ENCODE assay signal across 8 mouse cellular contexts in genomic region chr8:122793375-122794174, GRCm38 (mm10). TPM values are rescaled to one million over a fixed set of nuclear protein-coding genes. Genes with fewer than 3 reads are reported as not detected.
DNase-seq lines count a peak whose midpoint lies in the region; ATAC-seq and TF ChIP-seq lines count a peak whose summit lies in the region.

No protein-coding gene starts in this region.

- H3K9me3 ChIP-seq in intestine, postnatal 0 days (ENCODE audit: control insufficient read depth), result no peaks in the 10 kb centered on the region
- no peaks in the 10 kb centered on the region for H3K9me3 ChIP-seq in neural tube, embryonic 14.5 days (ENCODE audit: control insufficient read depth, low read length)

- no peak overlapping the region for H3K9ac ChIP-seq in intestine, postnatal 0 days (ENCODE audit: low read depth, low read length)
- no peak overlapping the region; the same call in 1 of the 2 replicates for H3K9ac ChIP-seq in neural tube, embryonic 14.5 days (replicated peaks; ENCODE audit: low read depth, low read length)

- no peak for ATAC-seq in intestine, postnatal 0 days
- ATAC-seq in neural tube, embryonic 14.5 days (ENCODE audit: low read depth), result peak; percentile 72; the same call in 1 of the 2 replicates
- ATAC-seq in megakaryocyte, adult 5-6 weeks (ENCODE audit: poor library complexity, severe bottlenecking), result no peak

- H3K36me3 ChIP-seq in intestine, postnatal 0 days (ENCODE audit: control insufficient read depth, insufficient read depth), result peaks cover 17% of the 10 kb centered on the region
- H3K36me3 ChIP-seq in neural tube, embryonic 14.5 days (ENCODE audit: control insufficient read depth, insufficient read depth, low read length), result no peaks in the 10 kb centered on the region

- H3K27ac ChIP-seq in intestine, postnatal 0 days (ENCODE audit: low read depth, low read length), result no peak overlapping the region
- H3K27ac ChIP-seq in neural tube, embryonic 14.5 days (ENCODE audit: low read depth, low read length), result peak overlapping the region; percentile 82

- H3K4me1 ChIP-seq in intestine, postnatal 0 days (replicated peaks; ENCODE audit: control insufficient read depth, insufficient read depth, low read length), result no peaks in the 10 kb centered on the region; the same call in 1 of the 2 replicates
- peaks cover 12% of the 10 kb centered on the region; the same call in 1 of the 2 replicates for H3K4me1 ChIP-seq in neural tube, embryonic 14.5 days (ENCODE audit: control insufficient read depth, insufficient read depth, low read length)

- no peak overlapping the region for H3K4me3 ChIP-seq in intestine, postnatal 0 days (ENCODE audit: low read depth, low read length)
- no peak overlapping the region for H3K4me3 ChIP-seq in neural tube, embryonic 14.5 days (ENCODE audit: low read depth, low read length)

- TF ChIP-seq CTCF in intestine, postnatal 0 days (IDR thresholded peaks at IDR 0.05; ENCODE audit: low read depth), result peak; percentile 47

- peak; percentile 54 for DNase-seq in adrenal gland, postnatal 14 days
- DNase-seq in adrenal gland, adult 2 months, result no peak
- peak; percentile 43 for DNase-seq in right cerebral cortex, postnatal 4 days
- DNase-seq in right cerebral cortex, adult 18-20 months, result no peak
- DNase-seq in retina, embryonic 14.5 days (ENCODE audit: low spot score), result no peak

- no peak overlapping the region for H3K4me2 ChIP-seq in intestine, postnatal 0 days (replicated peaks; ENCODE audit: low read depth)
- H3K4me2 ChIP-seq in neural tube, embryonic 14.5 days (ENCODE audit: low read depth, low read length), result no peak overlapping the region

- 68% methylated on average over 18 of the region's 18 CpGs for WGBS in intestine, postnatal 0 days
- 35% methylated on average over 18 of the region's 18 CpGs for WGBS in neural tube, embryonic 14.5 days

- H3K27me3 ChIP-seq in intestine, postnatal 0 days (replicated peaks; ENCODE audit: control insufficient read depth, insufficient read depth, low read length), result no peaks in the 10 kb centered on the region
- H3K27me3 ChIP-seq in neural tube, embryonic 14.5 days (ENCODE audit: control insufficient read depth, insufficient read depth, low read length), result no peaks in the 10 kb centered on the region

RNA-seq across cellular contexts. Expression of gene Acsf3, which starts 18.3 kb away (rescaled TPM):
- total RNA-seq in adrenal gland, postnatal 14 days (2021), result 48.0 and 50.6 TPM in 2 replicates
- 10 to 100 TPM; 40.4 to 42.3 TPM for total RNA-seq in adrenal gland, adult 2 months (2021)
- polyA plus RNA-seq in adrenal gland, adult 2 months (2012; rRNA removed), result 44.4 and 45.8 TPM in 2 replicates
- 22.8 and 22.9 TPM in 2 replicates for polyA plus RNA-seq in intestine, postnatal 0 days (2015; fragmentation: Nextera tagmentation; extraction: Ambion mirVana)
- 16.2 and 16.3 TPM in 2 replicates for polyA plus RNA-seq in neural tube, embryonic 14.5 days (2014; fragmentation: Nextera tagmentation; extraction: Ambion mirVana)
- 4.3 and 5.0 TPM in 2 replicates for total RNA-seq in megakaryocyte, adult 5-6 weeks (2015)
- 3.9 and 5.9 TPM in 2 replicates for total RNA-seq in megakaryocyte, adult 5-6 weeks (2017)

RNA-seq across cellular contexts. Expression of gene Cdh15, which starts 54.2 kb away (rescaled TPM):
- total RNA-seq in adrenal gland, postnatal 14 days (2021), result 0.19 and 0.41 TPM in 2 replicates
- under 1 TPM; 0.79 to 0.95 TPM for total RNA-seq in adrenal gland, adult 2 months (2021)
- polyA plus RNA-seq in adrenal gland, adult 2 months (2012; rRNA removed), result 0.72 and 0.79 TPM in 2 replicates
- 0.04 and 0.07 TPM in 2 replicates for polyA plus RNA-seq in intestine, postnatal 0 days (2015; fragmentation: Nextera tagmentation; extraction: Ambion mirVana)
- 1.4 and 2.2 TPM in 2 replicates for polyA plus RNA-seq in neural tube, embryonic 14.5 days (2014; fragmentation: Nextera tagmentation; extraction: Ambion mirVana)
- total RNA-seq in megakaryocyte, adult 5-6 weeks (2015), result not detected in 2 replicates
- total RNA-seq in megakaryocyte, adult 5-6 weeks (2017), result not detected in 2 replicates

Comparison
In these comparisons a context has a peak if more than half of its experiments do, and no peak if none do; other contexts are left out.
1. DNase-seq: peak in adrenal gland, postnatal 14 days (single experiment) and right cerebral cortex, postnatal 4 days (single experiment); none in adrenal gland, adult 2 months (single experiment), right cerebral cortex, adult 18-20 months (single experiment) and retina, embryonic 14.5 days (single experiment).